Mouse (Mus musculus): ENCODE results near the gene Rspo3.
A peak's percentile ranks its signal among the peaks of the same experiment; 100 is the strongest.

Gene Rspo3

GRCm38 (mm10) chr10:29535546-29536260, at the start of gene Rspo3:
Gene Rspo3 (minus strand): TSS chr10:29535867.
- no peak for DNase-seq (ENCODE audit: low spot score in 2 of 2)

DNA sequence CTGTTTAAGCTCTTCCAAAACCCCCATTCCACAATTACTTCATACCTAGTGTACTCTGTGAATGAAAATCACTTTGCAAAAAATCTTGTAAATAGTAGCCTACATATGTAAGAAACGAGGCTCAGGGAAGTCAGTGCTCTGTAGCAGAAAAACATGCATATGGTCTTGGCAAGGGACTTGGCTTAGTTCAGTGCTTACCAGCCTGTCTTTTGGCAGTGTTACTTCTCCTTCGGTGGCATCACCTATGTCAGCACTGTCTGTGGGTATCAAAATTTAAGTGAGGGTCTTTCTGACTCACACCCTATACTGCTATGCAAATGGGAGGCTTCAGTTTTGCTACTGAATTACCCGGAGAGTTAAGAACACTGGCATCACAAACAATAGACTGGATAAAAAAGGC, 46.3 kb upstream of the Rspo3 start:
- no peak for DNase-seq (ENCODE audit: low spot score in 2 of 2)

GRCm38 (mm10) chr10:29581476-29581875, 45.8 kb upstream of the Rspo3 start:
- no peak for DNase-seq (ENCODE audit: low spot score in 2 of 2)

GRCm38 (mm10) chr10:29555983-29556382, 20.3 kb upstream of the Rspo3 start:
- no peak for DNase-seq (ENCODE audit: low spot score in 2 of 2)

DNA sequence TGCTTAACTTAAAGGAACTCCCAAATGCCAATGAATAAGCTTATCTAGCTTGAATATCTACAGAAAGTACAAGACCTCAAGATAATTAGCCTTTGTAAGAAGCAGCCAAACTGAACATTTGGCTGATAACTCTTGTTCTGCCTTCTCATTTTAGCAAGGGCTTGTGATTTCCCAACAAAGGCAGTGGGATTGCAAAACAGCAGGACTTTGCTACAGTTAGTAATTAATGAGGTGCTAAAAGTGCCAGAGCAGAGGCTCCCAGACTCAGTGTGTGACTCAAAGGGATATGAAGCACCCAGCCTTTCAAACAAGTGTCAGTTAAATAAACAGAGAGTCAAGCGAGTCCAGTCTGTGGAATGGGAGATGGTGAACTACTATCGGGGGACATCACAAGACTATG, 18.7 kb upstream of the Rspo3 start:
- no peak for DNase-seq (ENCODE audit: low spot score in 2 of 2)

- no peak for DNase-seq (ENCODE audit: low spot score in 2 of 2)
These were observed 7.3 kb upstream of the Rspo3 start for GRCm38 (mm10) chr10:29542982-29543381.

- no peak for DNase-seq (ENCODE audit: low spot score in 2 of 2)
These were observed 3.8 kb upstream of the Rspo3 start for GRCm38 (mm10) chr10:29539516-29539915.

- no peak for DNase-seq (ENCODE audit: low spot score in 2 of 2)
These were observed 3.1 kb upstream of the Rspo3 start for GRCm38 (mm10) chr10:29538791-29539190.

DNA sequence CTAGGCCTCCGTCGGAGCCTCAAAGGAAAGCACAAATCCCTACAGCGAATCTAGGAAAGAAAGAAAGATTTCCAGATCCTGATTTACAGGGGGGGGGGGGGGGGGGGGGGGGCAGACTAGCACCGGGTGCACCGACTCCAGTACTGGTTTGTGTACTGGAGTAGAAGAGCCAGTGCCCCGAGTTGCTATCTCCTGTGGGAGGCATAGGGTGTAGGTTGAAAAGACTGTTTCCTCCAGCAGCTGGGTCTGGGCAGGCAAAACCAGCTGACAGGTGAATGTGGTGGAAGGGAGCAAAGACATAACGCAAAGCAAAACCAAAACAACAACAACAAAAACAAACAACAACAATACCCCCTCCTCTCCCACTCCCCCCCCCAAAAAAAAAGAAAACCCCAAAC, 838 bp downstream of the Rspo3 start:
- no peak for DNase-seq (ENCODE audit: low spot score in 2 of 2)

- DNase-seq (ENCODE audit: low spot score in 2 of 2) = no peak
These were observed 1.5 kb downstream of the Rspo3 start for GRCm38 (mm10) chr10:29533846-29534829.

- DNase-seq (ENCODE audit: low spot score in 2 of 2) = peak in 1 of 2 experiments; percentile 13
These were observed 2.6 kb downstream of the Rspo3 start for GRCm38 (mm10) chr10:29532821-29533715.

- DNase-seq (ENCODE audit: low spot score in 2 of 2) = no peak
These were observed 22.1 kb downstream of the Rspo3 start for GRCm38 (mm10) chr10:29513563-29513962.

DNA sequence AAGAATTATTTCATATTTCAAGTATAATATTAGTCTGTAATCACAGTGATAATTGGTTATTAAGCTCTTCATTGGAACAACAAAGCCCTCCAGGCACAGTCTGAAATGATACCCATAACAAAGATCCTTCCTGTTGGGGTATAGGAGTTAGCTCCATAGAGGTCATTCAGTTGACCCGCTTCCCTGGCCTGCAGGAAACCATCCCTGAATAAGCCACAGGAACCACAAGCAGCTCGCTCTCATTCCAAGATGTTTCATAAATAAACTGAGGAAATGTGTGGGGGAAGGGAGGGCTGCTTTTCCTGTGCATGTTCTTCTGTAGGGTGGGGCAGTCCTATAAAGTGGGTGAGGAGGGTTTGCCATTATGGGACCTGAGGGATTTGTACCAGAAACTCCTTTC, 27.5 kb downstream of the Rspo3 start:
- no peak for DNase-seq (ENCODE audit: low spot score in 2 of 2)

DNA sequence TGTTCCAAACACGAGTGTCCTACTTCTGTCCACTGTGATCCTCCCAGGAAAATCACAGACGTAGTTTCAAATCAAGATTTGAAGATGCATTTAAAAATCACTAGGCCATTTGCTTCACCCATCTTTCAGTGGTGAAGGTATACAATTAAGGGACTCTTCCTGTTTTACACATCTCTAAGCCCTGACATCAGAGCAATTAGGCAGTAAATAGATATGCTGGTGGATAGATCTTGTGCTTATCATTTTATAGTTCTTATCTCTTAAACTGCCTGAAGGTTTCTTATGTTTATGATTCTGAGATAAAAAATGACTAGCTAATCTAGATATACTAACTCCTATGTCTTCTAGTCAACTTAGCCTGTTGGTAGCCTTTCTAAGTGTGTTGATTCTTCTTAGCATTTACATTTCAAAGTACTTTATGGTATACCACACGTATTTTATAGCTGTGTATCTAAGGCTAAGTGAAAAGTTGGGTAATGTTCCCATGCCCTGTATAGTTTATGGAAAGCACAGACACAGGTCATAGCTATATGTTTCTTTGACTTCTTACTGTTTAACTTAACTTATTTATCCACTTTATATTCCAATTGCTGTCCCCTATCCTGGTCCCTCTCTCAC, 38.4 kb downstream of the Rspo3 start:
- no peak for DNase-seq (ENCODE audit: low spot score in 2 of 2)

GRCm38 (mm10) chr10:29493996-29494395, 41.7 kb downstream of the Rspo3 start:
- no peak for DNase-seq (ENCODE audit: low spot score in 2 of 2)

DNA sequence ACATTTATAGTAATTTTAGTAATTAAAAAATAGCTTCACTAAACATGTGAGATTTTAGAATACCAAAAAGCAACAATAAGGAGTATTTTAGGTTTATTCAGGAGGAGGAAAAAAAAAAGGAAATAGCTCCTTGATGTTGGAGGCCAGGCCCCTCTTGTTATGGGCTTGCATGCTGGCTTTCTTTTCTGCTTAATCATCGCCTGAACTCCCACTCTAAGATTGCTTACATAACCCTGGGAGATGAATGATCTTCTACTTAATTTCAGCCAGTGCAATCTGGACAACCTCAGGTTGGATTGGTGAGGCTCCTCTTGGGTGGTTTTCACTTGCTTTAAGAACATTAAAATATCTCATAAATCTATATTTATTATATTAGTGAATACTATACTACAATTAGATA, 54.7 kb downstream of the Rspo3 start:
- DNase-seq (ENCODE audit: low spot score in 2 of 2) = no peak

DNA sequence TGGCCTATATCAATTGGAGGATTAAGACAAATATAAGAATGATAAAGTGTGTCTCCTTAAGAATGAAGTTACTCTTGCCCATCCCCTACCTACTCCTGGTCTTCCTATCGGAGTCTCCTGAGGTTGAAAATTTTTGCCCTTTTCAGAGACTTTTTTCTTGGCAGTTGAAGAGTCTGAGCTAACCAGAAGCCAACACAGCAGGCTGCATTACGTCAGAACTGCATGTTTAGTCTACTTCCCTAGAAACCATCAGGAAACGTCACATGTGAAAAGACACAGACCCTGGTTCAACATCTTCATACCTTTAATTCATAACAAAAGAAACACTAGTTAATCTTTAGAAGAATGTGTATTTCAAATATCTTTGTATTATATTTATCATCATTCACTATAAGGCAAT, 56.3 kb downstream of the Rspo3 start:
- no peak for DNase-seq (ENCODE audit: low spot score in 2 of 2)

- no peak for DNase-seq (ENCODE audit: low spot score in 2 of 2)
These were observed 65.2 kb downstream of the Rspo3 start for GRCm38 (mm10) chr10:29470454-29470853.

DNA sequence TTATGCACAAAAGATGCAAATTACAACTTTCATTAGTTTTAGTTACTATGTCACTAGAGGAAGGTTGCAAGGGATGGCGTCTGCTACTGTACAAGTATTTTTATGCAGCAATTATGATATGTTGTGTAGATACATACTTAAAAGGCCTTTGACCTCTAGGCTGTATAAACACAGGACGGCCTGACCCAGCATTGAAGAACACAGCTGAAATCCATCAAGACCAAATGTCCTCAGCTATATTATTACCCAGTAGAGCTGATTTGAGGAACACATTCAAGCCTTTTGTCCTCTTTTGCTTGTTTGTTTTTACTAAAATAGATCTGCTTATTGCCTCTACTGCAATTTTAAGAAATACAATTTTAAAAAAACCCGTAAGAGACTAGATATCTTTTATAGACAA, 75.6 kb downstream of the Rspo3 start:
- DNase-seq (ENCODE audit: low spot score in 2 of 2) = no peak

DNA sequence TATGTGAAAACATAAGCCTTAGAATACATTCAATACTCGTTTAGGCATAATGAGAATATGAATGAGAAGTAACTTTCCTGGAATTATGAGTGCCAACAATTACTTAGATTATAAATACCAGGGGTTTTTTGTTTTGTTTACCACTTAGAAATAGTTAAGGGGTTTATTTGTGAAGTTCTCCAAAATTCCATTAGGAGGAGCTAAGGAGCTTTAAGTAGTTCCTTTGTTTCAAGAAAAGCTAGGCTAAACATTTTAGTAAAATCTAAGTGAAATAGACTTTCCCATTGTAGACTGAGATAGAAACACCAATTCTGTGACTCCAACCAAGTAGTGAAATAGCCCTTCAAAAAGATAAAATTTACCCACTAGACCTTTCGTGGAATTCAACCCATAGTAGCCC, 76.0 kb downstream of the Rspo3 start:
- DNase-seq (ENCODE audit: low spot score in 2 of 2) = no peak

DNA sequence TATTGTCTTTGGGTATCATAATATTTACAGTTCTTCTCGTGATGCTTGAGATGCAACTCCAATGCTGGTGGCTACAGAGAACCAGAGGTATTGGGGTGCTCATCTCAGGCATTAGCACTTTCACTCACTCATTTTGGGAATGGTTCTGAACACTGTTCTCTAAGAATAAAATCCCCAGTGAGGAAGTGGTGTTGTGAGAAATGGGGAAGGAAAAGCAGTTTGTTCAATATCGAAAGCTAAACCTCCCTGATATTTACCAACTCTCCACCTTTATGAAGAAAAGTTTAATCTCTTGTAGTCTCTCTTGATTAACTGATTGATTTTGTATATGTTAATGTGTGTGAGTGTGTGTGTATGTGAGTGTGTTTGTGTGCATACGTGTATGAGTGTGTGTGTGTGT, 90.6 kb downstream of the Rspo3 start:
- DNase-seq (ENCODE audit: low spot score in 2 of 2) = no peak

Measured in spleen, postnatal 14 days (tissue).